Mouse (Mus musculus): Measurements from ENCODE around the gene Nfya. TPM values are rescaled to one million over a fixed set of nuclear protein-coding genes. Genes with fewer than 3 reads are reported as not detected.

Gene Nfya
- polyA plus RNA-seq, 1 experiment from 2014 or later: 9.0 TPM

DNA sequence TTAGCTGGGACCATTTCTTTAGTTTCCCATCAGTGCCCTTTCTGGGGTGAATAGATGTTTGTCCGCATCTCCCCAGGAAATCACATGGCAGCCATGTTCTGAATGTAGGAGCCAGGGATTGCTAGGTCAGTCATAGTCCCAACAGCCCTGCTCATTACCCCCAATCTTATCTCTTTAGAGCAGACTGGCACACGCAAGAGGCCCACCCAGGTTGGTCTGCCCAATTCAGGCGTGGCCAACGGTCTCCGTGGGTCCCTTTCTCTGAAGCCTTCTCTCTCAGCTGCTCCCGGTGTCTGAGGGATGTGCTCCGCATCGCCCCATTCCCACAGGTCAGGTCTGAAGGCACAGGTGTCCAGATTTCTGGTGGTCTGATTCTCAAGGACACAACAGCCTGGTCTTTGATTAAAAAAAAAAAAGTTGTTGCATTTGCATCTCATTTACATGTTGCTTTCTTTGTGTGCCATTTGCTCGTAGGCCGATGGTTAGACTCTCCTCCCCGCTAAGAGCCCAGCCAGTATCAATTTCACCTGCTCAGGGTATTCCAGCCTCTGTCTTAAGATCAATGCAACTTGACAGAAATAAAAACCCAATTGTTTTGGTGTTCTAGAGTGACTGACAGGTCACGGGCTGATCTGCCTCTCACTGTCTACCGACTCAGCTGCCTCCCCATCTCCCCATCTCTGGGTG lies 41.1 kb upstream of the Nfya start:
- no peaks in the 10 kb centered on the region for H3K36me3 ChIP-seq (ENCODE audit: control insufficient read depth, insufficient read depth)
- H3K27ac ChIP-seq (ENCODE audit: low read length): no peak overlapping the region
- no peak overlapping the region for H3K4me2 ChIP-seq (ENCODE audit: low read depth, low read length)
- no peaks in the 10 kb centered on the region for H3K27me3 ChIP-seq (ENCODE audit: control insufficient read depth, insufficient read depth, low read length)
- H3K4me1 ChIP-seq (ENCODE audit: control insufficient read depth, insufficient read depth, low read length): no peaks in the 10 kb centered on the region
- no peak for ATAC-seq (replicated peaks; ENCODE audit: extremely low read depth, insufficient read depth, low FRiP score)
- no peak overlapping the region for H3K9ac ChIP-seq (ENCODE audit: low read length)
- 82% methylated on average over 13 of the region's 13 CpGs for WGBS
- no peak overlapping the region for H3K4me3 ChIP-seq (ENCODE audit: low read length)
- H3K9me3 ChIP-seq (replicated peaks; ENCODE audit: control insufficient read depth, low read length): no peaks in the 10 kb centered on the region

- Histone ChIP-seq H3K9me3 (replicated peaks; ENCODE audit: control insufficient read depth, low read length) (no peaks in the 10 kb centered on the region), H3K27ac (ENCODE audit: low read length) (no peak overlapping the region), H3K4me1 (ENCODE audit: control insufficient read depth, insufficient read depth, low read length) (no peaks in the 10 kb centered on the region), H3K36me3 (ENCODE audit: control insufficient read depth, insufficient read depth) (no peaks in the 10 kb centered on the region), H3K27me3 (ENCODE audit: control insufficient read depth, insufficient read depth, low read length) (no peaks in the 10 kb centered on the region), H3K9ac (ENCODE audit: low read length) (no peak overlapping the region), H3K4me3 (ENCODE audit: low read length) (no peak overlapping the region), H3K4me2 (ENCODE audit: low read depth, low read length) (no peak overlapping the region)
- ATAC-seq (replicated peaks; ENCODE audit: extremely low read depth, insufficient read depth, low FRiP score): no peak
- 71% methylated on average over 8 of the region's 8 CpGs for WGBS
These were observed 38.0 kb upstream of the Nfya start for GRCm38 (mm10) chr17:48447675-48448074.

DNA sequence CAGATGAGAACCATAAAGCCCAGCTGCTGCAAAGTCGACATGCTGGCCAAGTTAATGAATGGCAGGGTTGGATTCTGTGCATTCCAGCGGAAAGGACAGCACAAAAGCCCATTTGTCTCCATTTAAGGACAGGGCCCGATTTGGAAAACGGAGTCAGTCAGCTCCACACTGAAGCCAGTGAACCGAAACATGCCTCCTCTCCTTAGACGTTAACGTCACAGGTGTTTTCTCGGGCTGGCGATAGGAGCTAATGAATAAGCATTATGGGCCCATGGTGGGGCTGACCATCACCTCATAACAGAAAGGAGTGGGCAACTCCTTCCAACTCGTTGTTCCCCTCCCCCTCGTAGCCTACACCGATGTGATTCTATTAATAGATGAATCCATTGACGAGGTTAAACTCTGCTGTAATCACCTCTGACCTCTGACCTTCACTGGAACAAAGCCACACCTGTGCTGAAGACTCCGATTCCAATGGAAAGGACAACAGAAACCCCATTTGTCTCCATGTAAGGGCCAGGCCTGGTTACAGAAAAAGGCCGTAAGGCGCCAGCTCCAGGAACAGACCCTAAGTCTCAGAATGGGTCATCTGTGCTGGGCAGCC lies 33.9 kb upstream of the Nfya start:
- Histone ChIP-seq H3K9me3 (replicated peaks; ENCODE audit: control insufficient read depth, low read length) (no peaks in the 10 kb centered on the region), H3K36me3 (ENCODE audit: control insufficient read depth, insufficient read depth) (no peaks in the 10 kb centered on the region), H3K27ac (ENCODE audit: low read length) (no peak overlapping the region), H3K9ac (ENCODE audit: low read length) (no peak overlapping the region), H3K4me3 (ENCODE audit: low read length) (no peak overlapping the region), H3K4me1 (ENCODE audit: control insufficient read depth, insufficient read depth, low read length) (no peaks in the 10 kb centered on the region), H3K27me3 (ENCODE audit: control insufficient read depth, insufficient read depth, low read length) (no peaks in the 10 kb centered on the region), H3K4me2 (ENCODE audit: low read depth, low read length) (no peak overlapping the region)
- no peak for ATAC-seq (replicated peaks; ENCODE audit: extremely low read depth, insufficient read depth, low FRiP score)
- 74% methylated on average over 16 of the region's 16 CpGs for WGBS

DNA sequence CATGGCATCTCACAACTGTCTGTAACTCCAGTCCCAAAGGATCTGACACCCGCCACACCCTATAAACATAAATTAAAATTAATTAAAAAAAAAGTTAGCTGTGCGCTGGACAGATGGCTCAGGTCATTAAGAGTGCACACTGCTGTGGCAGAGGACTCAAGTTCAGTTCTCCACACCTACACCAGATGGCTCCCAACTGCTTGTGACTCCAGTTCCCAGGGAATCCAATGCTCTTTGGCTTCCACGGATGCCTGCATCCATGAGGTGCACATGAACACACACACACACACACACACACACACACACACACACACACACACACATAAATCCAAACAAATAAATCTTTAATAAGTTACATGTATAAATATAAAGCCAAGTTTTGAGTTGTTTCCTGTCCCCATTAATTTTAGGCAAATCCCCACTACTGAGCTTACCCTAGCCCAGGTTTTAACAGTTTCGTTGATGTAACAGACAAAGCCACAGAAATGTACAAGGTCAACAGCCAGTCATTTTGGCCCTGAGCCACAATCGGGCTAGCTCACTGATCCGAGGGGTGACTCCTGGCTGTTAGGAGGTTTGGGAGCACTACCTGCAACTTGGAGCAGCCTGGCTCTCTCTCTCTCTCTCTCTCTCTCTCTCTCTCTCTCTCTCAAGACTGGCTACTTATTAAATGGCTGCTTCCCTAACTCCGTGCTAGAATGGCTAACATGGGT lies 33.2 kb upstream of the Nfya start:
- WGBS: 70% methylated on average over 7 of the region's 7 CpGs

DNA sequence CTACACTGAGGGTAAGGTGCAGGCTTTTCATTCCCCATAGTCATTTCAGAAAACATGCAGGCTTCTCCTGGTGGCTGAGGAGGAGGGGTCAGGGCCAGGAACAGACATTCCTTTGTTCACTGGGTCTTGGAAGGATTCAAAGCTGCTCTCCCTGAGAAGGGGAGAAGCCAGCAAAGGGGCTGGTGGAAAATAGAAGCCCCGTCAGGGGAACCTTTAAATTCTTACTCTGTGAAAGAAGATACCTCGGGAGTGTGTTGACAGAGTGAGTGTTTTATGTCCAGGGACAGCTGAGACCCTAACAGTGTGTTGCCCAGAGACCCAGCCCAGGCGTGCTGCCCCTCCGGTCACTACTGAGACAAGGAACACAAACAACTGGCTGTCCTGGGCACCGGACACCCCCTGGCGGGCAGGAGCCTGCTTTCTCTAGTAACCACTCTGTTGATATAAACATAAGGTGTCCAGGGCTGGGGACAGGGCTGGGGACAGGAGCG lies 27.8 kb upstream of the Nfya start:
- Histone ChIP-seq H3K4me1 (ENCODE audit: control insufficient read depth, insufficient read depth, low read length) (peaks cover 33% of the 10 kb centered on the region), H3K9ac (ENCODE audit: low read length) (peak overlapping the region; percentile 55), H3K27ac (ENCODE audit: low read length) (peak overlapping the region; percentile 97), H3K36me3 (ENCODE audit: control insufficient read depth, insufficient read depth) (no peaks in the 10 kb centered on the region), H3K27me3 (ENCODE audit: control insufficient read depth, insufficient read depth, low read length) (no peaks in the 10 kb centered on the region), H3K9me3 (replicated peaks; ENCODE audit: control insufficient read depth, low read length) (no peaks in the 10 kb centered on the region), H3K4me3 (ENCODE audit: low read length) (no peak overlapping the region), H3K4me2 (ENCODE audit: low read depth, low read length) (peak overlapping the region; percentile 18; the same call in 1 of the 2 replicates)
- peak; percentile 41 for ATAC-seq (replicated peaks; ENCODE audit: extremely low read depth, insufficient read depth, low FRiP score)
- 28% methylated on average over 7 of the region's 7 CpGs for WGBS

More for the DNA sequence above, 33.2 kb upstream of the Nfya start:
- Histone ChIP-seq H3K9me3 (replicated peaks; ENCODE audit: control insufficient read depth, low read length) (no peaks in the 10 kb centered on the region), H3K27ac (ENCODE audit: low read length) (no peak overlapping the region), H3K4me1 (ENCODE audit: control insufficient read depth, insufficient read depth, low read length) (peaks cover 3% of the 10 kb centered on the region; the same call in 1 of the 2 replicates), H3K9ac (ENCODE audit: low read length) (no peak overlapping the region), H3K4me3 (ENCODE audit: low read length) (no peak overlapping the region), H3K36me3 (ENCODE audit: control insufficient read depth, insufficient read depth) (no peaks in the 10 kb centered on the region), H3K27me3 (ENCODE audit: control insufficient read depth, insufficient read depth, low read length) (no peaks in the 10 kb centered on the region), H3K4me2 (ENCODE audit: low read depth, low read length) (no peak overlapping the region)
- no peak for ATAC-seq (replicated peaks; ENCODE audit: extremely low read depth, insufficient read depth, low FRiP score)

DNA sequence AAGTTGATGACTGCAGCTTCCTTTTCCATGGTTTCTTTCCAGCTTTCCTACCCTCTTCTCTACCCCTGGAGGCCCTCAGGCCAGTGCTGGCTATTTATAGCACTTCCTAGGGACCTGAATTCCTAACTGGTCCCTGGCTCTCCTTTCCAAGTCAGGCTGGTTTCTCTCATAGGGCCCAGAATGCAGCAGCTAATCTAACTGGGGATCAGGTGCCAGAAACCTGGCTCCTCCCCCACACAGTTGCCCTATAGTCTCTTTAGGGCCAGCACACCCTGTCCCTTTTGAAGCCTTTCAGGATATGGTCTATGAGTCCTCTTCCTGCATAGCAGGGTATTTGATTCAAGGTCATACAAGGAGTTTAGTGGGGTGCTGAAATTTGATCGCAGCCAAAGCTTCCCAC lies 26.8 kb upstream of the Nfya start:
- Histone ChIP-seq H3K9ac (ENCODE audit: low read length) (peak overlapping the region; percentile 38; the same call in 1 of the 2 replicates), H3K4me1 (ENCODE audit: control insufficient read depth, insufficient read depth, low read length) (peaks cover 34% of the 10 kb centered on the region)

GRCm38 (mm10) chr17:48434479-48434878 lies 24.8 kb upstream of the Nfya start:
- WGBS: 75% methylated on average over 5 of the region's 5 CpGs
- no peak for ATAC-seq (replicated peaks; ENCODE audit: extremely low read depth, insufficient read depth, low FRiP score)

More for the DNA sequence above, 26.8 kb upstream of the Nfya start:
- peak; percentile 69 for ATAC-seq (replicated peaks; ENCODE audit: extremely low read depth, insufficient read depth, low FRiP score)
- H3K4me3 ChIP-seq (ENCODE audit: low read length): no peak overlapping the region
- no peaks in the 10 kb centered on the region for H3K36me3 ChIP-seq (ENCODE audit: control insufficient read depth, insufficient read depth)
- H3K27me3 ChIP-seq (ENCODE audit: control insufficient read depth, insufficient read depth, low read length): no peaks in the 10 kb centered on the region
- H3K27ac ChIP-seq (ENCODE audit: low read length): peak overlapping the region; percentile 97
- 16% methylated on average over 1 of the region's 1 CpGs for WGBS
- H3K9me3 ChIP-seq (replicated peaks; ENCODE audit: control insufficient read depth, low read length): no peaks in the 10 kb centered on the region
- peak overlapping the region; percentile 18; the same call in 1 of the 2 replicates for H3K4me2 ChIP-seq (ENCODE audit: low read depth, low read length)

DNA sequence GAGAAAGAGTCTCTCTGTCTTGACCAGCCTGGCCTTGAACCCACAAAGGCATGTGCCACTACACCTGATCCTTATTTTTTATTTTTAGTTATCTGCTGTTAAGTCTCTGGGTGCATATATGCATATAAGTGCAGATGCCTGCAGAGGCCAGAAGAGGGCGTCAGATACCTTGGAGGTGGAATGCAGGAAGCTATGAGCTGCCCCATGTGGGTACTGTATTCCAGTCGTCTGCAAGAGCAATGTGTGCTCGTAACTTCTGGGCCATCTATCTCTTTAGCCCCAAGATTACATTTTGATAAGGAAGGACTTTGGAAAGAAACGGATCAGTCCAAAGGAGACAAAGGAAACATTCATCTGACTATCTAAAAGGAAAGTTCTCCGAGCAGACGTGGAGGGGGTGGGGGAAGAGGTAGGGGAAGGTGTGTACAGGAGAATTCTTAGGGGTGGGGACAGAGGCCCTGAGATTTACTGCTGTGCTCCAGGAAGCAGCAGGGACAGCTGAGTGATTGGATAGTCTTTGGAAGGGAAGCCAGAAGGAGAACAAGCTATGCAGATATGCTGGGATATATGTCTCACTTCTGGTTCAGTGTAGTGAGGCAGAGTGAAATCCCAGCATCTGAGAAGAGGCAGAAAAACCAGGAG lies 24.1 kb upstream of the Nfya start:
- Histone ChIP-seq H3K4me2 (ENCODE audit: low read depth, low read length) (no peak overlapping the region), H3K27ac (ENCODE audit: low read length) (no peak overlapping the region), H3K27me3 (ENCODE audit: control insufficient read depth, insufficient read depth, low read length) (no peaks in the 10 kb centered on the region), H3K9me3 (replicated peaks; ENCODE audit: control insufficient read depth, low read length) (no peaks in the 10 kb centered on the region), H3K9ac (ENCODE audit: low read length) (no peak overlapping the region), H3K36me3 (ENCODE audit: control insufficient read depth, insufficient read depth) (no peaks in the 10 kb centered on the region), H3K4me1 (ENCODE audit: control insufficient read depth, insufficient read depth, low read length) (peaks cover 44% of the 10 kb centered on the region), H3K4me3 (ENCODE audit: low read length) (no peak overlapping the region)
- WGBS: 51% methylated on average over 6 of the region's 6 CpGs
- no peak for ATAC-seq (replicated peaks; ENCODE audit: extremely low read depth, insufficient read depth, low FRiP score)

More at GRCm38 (mm10) chr17:48434479-48434878, 24.8 kb upstream of the Nfya start:
- no peak overlapping the region for H3K9ac ChIP-seq (ENCODE audit: low read length)
- no peak overlapping the region for H3K27ac ChIP-seq (ENCODE audit: low read length)
- peaks cover 39% of the 10 kb centered on the region for H3K4me1 ChIP-seq (ENCODE audit: control insufficient read depth, insufficient read depth, low read length)
- H3K27me3 ChIP-seq (ENCODE audit: control insufficient read depth, insufficient read depth, low read length): no peaks in the 10 kb centered on the region
- no peak overlapping the region for H3K4me2 ChIP-seq (ENCODE audit: low read depth, low read length)
- no peak overlapping the region for H3K4me3 ChIP-seq (ENCODE audit: low read length)
- H3K9me3 ChIP-seq (replicated peaks; ENCODE audit: control insufficient read depth, low read length): no peaks in the 10 kb centered on the region
- H3K36me3 ChIP-seq (ENCODE audit: control insufficient read depth, insufficient read depth): no peaks in the 10 kb centered on the region

Data from heart, embryonic 16.5 days (tissue).